Mouse (Mus musculus): Measurements from ENCODE around the gene Myoz1.

The Myoz1 gene

DNA sequence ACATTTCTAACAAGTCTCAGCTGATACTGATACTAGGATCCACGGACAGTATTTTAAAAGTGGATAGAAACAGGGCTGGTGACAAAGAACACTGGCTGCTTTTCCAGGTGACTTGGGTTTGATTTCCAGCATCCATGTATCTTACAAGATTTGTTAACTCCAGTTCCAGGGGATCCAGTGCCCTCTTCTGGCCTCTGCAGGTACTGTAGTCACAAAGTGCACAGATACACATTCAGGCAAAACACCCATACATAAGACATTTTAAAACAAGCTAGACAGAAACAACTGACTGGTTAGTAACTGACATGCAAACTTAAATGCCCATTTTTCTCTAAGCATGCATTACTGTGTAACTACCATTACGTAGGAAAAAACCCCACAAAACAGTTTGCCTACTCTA is 16.6 kb upstream of the Myoz1 start:
- DNase-seq (ENCODE audit: low spot score) = peak; percentile 55

DNA sequence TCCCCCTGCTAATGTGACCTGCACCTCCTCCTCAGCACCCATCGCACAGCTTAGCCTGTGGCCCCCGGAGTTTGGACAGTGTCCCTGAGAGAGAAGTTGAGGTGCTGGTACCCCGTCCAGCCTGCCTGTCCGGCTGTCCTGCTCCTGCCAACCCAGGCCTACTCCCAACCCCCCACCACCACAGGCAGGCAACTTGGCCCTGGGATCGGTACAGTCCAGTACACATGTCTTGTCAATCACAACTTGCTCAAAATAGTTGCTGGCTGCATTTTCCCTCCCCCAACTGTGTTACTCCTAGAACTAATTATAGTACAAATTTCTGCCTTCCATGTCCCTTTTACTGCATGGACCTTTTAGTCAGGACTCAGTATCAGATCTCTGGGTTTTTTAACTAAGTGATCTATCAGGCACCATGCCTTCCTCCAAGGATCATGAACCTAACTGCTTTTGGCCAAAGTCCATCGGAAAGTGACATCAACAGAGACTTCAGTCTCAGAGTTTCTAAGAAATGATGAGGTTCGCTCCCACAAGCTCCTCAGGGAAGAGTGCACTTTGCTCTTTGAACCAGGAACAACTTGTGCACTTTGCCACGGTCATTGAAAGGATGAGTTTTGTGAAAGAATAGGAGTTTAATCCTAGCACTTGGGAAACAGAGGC is 11.9 kb upstream of the Myoz1 start, which contains the start of gene Synpo2l:
Synpo2l (minus strand) TSS at position 201 of the 657 bp plus-strand sequence.
- no peak for DNase-seq (ENCODE audit: low spot score)

DNA sequence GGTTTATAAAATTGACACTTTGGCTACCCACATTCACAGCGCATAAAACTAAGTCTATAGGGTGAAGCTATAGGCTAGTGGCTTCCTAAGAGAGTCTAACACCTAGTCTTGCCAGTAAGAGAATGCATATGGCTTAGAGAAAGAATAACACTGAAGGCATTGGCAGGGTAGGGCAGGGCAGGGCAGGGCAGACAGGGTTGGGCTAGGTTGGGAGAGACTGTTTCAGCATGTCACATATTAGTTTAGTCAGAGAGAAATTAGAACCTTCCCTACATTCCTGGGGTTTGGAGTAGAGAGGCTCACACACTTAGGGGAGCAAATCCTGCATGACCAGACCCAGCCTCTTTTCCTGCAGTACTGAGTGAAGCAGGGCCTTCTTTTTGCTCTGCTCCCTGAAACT is 11.1 kb upstream of the Myoz1 start:
- DNase-seq (ENCODE audit: low spot score) = no peak

DNA sequence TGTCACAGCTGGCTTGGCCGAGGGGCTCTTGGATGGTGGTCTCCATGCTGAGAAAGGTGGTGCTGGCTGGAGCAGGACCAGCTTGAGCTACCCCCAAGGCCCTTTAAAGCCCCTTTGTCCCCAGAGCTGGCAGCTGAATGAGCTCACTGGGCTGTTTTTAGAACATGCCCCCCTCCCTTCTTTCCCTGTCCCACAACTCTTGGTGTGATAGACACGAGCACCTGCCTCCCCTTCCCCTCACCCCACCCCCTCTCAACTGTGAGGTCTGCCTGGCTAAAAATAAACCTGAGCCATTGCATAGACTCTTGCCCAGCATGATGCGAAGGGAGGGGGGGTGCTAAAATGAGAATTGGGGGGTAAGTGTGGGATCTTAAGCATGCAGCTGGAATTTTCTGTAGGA is 8.1 kb upstream of the Myoz1 start:
- DNase-seq (ENCODE audit: low spot score) = no peak

DNA sequence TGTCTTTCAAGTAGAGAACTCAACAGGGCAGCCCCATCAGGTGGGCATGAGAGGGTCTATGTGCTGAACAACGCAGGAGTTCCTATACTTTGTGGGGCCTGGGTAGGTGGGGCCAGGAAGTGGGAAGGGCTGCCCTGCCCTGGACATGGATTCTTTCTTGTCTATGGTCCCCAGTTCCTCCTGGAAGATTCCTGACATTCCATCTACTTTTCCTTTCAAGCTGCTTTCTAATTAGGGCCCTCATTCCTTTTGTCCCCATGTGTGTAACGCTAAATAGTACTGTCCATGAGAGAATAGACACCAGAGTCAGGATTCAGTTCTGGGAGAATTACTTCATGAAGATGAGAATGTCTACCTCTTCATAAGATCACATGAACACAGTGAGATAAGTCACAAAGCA is 7.3 kb upstream of the Myoz1 start:
- DNase-seq (ENCODE audit: low spot score) = no peak

DNA sequence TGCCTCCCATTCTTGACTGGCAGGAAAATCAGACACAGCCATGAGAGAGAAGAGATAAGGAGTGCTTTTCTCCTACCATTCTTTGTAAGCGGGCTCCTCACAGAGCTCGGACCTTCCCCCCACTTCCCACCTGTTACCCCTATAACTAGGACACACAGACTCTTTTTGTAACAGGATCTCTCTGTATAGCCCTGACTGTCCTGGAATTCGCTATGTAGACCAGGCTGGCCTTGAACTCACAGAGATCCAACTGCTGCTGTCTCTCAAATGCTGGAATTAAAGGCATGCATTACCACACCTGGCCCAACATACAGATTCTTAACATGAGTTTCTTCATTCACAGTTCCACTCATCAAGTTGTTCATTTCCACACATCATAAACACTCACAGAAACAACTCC is 6.4 kb upstream of the Myoz1 start:
- DNase-seq (ENCODE audit: low spot score) = no peak

DNA sequence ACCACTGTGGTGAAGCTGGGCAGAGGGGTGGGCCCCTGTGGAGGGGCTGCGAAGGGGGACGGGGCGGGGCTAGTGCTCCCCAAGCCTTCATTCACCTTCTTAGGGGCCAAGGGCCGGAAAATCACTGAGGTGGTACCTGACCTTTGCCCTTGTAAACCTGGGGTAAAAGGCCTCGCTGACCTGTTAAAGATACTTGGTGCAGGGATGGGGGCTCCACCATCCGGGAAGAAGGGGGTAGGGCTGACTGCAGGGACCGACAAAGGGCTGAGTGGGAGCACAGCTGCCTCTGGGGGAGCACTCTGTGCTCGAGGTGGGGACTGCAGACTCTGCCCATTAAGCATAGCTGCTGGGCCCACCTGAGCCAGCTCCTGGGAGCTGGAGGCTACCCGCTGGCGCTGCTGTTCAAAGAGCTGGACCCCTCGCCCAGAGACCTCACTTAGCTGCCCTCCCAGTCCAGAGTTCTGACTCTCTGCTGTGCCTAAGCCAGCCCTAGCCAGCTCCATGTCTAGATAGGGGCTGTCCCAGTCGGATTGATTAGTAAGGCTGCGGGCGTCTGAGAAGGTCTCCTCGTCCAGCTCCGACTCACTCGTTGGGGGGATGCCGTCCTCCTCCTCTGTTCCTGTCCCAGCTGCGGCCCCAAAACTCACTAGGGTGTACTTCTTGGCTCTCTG is 5.5 kb upstream of the Myoz1 start:
- peak; percentile 42 for DNase-seq (ENCODE audit: low spot score)

DNA sequence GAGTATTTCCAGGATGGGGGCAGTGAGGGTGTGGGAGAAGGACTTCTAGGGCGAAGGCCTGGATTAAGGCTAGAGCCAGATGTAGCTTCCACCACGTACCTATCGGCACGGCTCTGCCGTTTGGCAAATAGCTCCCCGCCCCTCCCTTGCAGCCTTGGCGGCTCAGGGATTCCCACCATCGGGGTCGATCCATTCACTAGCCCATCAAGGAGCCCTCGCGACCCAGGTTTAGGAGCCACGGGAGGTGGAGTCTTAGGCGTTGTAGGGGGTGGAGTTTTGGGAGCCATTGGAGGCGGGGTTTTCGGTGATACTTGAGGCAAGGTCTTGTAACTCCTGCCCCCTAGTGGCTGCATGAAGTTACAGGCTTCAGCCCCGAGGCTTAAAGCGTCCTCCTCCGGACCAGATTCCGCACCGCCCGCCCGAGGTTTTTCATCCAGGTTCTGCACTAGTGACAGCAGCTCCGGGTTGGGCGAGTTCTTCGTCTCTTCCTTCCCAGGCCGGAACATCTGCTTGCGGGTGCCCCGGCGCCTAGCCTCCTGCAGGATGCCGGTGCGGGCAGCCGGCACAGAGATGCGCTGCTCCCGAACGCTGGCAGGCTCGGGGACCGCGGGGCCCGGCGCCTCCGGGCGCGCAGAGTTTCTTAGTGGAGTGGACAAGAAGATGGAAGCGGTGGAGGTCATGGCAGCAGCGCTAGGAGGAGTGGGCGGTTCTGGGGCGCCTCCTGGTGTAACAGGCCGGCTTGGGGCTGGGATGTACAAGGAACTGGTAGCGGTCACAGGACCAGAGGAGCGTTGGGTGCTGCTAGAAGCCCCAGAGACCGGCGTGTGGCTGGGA is 4.7 kb upstream of the Myoz1 start:
- DNase-seq (ENCODE audit: low spot score) = peak; percentile 99

DNA sequence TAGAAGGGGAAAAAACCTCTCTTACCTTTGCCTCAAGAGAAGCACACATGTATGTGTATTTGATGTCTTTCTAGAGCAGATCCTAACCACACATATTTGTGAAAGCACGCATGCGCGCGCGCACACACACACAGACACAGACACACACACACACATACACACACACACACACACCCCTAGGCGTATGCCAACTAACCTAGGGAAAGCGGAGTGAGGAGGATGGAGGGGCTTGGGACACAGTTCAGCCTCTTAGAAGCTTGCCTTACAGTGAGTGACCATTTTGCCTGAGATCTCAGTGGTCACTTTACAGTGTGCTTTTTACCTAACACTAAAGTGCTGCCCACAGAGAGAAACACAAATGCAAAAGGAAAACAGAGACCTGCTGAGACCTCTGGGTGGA is 3.3 kb upstream of the Myoz1 start:
- no peak for DNase-seq (ENCODE audit: low spot score)

DNA sequence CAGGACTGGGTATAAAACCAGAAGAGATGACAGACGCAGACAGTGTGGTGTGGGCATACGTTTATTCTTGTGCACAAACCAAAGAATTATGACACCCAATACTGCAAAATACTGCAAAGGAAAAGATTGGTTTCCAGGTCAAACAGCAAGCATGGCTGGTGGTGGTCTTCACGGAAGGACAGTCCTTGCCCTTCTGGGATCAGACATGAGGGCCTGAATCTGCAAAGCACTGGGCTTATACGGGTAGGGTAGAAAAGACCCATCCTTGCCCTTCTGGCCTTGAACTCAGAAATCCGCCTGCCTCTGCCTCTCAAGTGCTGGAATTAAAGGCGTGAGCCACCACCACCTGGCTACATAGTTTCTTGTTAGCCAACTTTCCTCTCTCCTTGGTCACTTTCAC is 2.6 kb upstream of the Myoz1 start:
- no peak for DNase-seq (ENCODE audit: low spot score)

DNA sequence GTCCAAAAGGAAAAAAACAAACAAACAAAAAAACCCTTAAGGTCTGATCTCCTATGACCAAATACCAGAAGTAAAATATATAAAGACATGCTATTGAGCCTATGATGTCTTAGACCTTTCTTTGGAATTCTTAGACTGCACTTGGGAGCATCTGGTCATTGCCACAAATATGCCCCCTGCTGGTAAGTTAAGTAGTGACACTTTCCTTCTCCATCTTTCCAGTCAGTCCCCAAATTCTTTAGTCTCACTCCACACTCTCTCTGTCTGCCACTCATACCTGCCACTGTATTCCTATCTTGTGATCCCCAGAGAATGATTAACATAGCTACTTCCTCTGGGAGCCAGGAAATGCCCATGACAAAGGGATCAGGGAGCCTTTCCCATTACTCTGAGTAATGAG is 2.0 kb upstream of the Myoz1 start:
- peak; percentile 82 for DNase-seq (ENCODE audit: low spot score)

DNA sequence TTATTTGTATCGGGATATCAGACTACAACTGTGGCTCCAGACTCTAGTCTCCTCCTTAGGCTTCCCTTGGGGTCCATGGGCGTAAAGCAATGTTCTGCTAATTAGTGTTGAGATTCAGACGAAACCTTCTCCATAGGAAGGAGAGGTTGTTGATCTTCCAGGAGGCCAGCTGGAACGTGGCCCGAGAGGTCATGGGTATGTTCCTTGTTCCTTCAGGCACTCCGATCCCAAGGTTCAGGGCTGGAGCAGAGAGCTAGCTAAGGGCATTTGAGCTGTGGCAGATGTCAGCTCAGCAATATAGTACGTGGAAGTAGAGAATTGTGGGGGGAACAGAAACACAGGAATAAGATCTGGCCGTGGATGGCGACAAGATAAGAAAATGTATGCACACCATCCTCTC is 609 bp downstream of the Myoz1 start:
- no peak for DNase-seq (ENCODE audit: low spot score)

DNA sequence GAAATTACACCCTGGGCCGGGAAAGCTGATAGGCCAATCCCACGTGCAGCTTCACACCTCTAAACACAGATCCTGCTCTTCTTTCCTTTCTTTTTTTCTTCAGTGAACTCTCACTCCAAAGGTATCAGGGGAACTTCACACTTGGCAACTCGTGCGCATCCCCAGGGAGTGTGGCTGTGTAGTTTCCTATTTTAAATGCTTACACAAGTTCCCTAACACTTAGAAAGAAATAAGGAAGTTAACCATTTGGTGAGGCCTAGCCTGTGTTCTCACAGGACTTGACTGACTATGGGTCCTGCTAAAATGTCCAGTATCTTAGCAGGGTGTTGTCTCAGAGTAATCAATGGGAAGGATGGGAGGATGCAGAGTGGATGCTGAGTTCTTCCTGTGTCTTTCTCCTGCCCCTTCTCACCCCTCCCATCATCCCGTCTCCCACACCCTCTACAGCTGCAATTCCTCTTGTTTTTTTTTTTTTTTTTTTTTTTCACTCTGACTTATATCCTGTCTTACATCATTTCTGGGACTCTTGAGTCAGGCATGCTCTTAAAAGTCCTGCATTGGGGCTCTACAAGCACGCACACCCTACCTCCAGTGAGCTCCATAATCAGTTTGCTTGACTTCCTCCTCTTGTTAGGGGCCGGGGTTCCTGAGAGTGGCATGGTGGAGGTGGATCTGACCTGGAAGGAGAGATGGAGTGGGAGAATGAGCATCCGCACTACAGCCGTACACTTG is 1.5 kb downstream of the Myoz1 start:
- no peak for DNase-seq (ENCODE audit: low spot score)

DNA sequence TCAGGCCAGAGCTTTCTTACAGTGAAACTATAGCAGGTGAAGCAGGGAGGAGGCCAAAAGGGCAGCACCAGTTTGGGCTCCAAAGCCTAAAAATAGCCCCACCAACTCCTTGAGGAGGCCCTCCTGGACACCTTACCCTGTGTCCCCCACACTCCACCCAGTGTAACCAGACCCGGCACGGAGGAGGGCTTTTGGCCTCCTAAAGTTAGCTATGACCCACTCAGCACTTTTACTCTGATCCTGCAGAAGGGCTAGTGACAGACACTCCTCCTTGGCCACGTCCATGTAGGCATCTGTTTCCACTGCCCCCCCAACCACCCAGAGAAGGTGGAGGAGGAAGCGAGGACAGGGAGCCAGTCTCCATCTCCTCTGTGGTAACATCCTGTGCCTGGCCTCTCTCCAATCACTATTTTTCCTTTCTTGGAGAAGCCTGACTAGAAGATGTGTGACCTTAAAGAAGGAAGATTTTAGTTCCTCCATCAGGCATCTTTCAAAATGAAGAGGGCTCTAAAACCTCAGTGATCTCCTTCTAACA is 4.6 kb downstream of the Myoz1 start:
- no peak for DNase-seq (ENCODE audit: low spot score)

DNA sequence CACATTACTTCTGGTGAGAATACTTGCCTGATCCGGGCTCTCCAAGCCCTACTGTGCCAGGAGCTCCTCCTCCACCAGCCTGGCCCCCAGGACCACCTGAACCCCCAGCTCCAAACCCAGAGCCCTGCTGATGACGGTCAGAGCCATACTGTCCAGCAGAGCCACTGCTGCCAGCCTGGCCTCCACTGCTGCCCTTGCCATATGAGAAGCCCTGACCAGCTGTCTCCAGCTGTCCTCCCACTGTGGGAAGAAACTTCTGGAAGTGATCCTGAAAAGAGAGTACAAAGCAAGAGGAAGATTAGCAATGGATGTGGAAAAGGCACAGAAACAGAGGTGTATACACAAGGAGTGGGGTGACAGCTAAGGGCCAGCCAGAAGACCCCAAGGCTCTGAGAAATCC is 5.3 kb downstream of the Myoz1 start:
- no peak for DNase-seq (ENCODE audit: low spot score)

DNA sequence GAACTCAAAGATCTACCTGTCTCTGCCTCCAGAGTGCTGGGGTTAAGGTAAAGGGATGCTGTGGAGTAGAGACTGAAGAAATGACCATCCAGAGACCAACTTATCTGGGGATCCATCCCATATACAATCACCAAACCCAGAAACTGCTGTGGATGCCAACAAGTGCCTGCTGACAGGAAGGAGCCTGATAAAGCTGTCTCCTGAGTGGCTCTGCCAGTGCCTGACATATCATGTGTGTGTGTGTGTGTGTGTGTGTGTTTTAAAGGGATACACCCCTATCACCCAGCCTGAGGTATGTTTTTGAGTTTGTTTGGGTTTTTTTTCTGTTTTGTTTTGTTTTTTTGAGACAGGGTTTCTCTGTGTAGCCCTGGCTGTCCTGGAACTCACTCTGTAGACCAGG is 10.0 kb downstream of the Myoz1 start:
- no peak for DNase-seq (ENCODE audit: low spot score)

DNA sequence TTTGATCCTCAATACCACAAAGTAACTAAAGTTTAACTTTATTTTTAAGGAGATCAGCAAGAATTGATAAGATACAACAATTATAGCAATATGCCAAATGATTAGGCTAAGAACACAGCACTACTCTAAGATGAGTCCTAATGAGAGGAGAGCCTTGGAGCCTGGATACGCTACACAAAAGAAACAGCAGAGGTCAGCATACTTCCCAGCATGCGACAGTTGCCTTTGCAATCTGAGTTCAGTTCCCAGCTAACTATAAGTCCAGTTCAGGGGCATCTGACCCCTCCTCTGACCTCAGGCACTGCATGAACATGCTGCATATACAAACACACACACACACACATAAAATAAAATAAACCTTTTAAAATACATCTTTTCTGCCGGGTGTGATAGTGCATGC is 10.8 kb downstream of the Myoz1 start:
- DNase-seq (ENCODE audit: low spot score) = peak; percentile 18

DNA sequence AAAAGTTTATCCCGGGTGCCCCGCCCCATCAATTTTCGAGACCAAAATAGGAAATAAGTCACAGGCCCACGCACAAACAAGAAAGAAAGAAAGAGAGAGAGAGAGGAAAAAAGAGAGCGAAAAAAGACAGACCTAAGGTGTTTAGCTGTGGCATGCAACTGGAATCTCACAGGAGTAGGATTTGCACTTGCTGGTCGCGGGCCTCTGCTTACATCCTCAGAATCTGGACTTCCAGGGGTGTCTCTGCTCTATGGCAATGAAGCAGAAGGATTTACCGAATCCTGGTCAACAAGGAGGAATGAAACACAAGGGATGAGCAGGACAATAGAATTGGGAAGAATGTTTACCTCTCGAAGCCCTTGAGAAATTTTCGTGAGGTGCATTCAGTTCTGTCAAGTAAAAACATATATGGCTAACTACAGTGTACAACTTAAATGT is 14.9 kb downstream of the Myoz1 start:
- DNase-seq (ENCODE audit: low spot score) = peak; percentile 34

DNA sequence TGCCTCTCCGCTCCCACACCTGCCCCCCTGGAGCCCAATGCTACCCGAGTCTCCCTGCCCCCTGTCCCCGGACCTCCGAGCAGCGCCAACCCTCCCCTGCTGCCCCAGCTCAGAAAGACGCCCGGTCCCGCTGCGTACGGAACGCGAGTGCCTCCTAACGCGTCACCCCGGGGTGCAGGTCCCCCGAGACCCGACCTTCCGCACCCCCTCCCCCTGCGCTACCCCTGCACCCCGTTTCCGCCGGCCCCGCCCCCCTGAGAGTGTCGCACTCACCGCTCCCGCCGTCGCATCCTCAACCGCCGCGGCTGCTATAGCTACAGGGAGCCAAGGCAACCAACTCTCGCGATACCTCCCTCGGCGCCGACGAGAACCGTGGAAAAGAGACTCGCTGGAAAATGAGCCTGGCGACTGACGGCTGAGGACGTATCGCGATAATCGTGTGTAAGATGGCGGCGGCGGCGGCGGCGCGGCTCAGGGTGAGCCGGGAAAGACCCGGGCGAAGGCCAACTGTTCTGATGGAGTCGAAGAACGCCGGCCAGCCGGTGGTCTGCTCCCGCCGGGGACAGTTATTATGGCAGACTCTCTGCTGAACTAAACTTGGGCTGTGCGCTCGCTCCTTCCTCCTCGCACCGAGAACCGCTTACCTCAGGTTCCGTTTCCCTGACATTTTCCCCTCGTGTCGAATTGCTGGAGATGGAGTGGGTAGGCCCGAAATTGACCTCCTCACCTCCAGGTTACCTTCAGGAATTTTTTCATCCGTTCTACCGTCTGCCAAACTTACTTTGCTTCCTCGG is 15.5 kb downstream of the Myoz1 start, which contains the start of gene Usp54:
Usp54 (minus strand) TSS at position 420 of the 794 bp plus-strand sequence.
- peak; percentile 99 for DNase-seq (ENCODE audit: low spot score)

DNA sequence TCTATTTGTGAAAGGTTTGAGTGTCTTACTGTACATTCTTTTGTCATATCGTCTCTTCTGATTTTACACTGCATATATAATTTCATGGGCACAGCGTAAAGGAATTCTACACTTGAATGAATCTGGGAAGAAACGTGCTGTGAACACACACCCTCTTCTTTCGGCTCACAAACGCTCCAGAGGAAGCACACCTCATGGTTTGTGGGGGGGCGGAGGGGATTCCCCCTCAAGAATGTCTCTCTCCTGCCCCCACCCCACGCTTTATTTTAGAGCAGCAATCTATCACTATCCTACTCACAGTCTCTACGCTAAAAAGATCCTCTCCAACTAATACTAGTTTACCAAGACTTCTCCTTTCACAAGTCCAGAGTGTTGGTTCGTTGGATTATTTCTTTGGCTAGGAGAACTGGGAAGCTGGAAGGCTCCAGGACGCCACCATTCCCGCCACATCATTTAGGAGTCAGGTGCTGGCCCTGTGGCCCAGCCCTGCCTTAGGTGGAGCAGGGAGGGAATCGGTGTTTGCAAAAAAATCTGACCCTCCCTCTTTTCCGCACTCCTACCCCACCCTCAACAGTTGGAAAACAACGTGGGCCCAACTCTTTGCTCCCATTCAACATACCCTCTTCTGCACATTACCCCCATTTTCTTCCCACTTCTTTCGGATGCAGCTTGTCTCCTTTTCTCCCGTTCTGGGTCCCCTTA is 16.3 kb downstream of the Myoz1 start:
- DNase-seq (ENCODE audit: low spot score) = peak; percentile 38

DNA sequence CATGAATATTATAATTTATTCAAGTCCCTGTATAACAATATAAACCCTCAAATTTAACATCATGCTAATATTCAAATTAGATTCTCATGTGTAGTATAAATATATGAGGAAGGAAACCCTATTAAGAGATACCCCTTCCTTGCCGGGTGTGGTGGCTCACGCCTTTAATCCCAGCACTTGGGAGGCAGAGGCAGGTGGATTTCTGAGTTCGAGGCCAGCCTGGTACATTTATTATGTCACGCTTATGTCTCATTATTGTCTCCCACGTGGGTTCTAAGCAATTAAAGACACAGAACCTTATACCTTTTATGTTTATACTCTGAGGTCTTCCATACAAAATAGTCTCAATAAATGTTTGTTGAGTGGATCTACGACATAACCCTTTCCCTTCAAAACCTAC is 17.6 kb downstream of the Myoz1 start:
- DNase-seq (ENCODE audit: low spot score) = no peak

Data from retina, embryonic 14.5 days (tissue).